In the genomic region with DNA sequence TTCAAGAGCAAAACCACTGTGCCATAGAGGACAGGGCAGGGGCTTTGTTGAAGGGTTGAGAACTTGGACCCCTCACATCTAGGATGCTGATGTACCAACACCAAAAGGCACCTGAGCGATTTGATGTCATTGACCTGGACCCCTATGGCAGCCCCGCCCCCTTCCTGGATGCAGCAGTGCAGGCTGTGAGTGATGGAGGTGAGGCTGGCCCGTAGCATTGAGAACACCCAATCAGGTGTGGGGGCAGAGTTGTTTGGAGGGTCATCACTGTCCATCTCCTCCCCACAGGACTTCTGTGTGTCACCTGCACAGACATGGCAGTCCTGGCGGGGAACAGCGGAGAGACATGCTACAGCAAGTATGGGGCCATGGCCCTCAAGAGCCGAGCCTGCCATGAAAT, we compare ENCODE assay signal across 19 mouse cellular contexts. TPM values are rescaled to one million over a fixed set of nuclear protein-coding genes. Genes with fewer than 3 reads are reported as not detected.
DNase-seq lines count a peak whose midpoint lies in the region; ATAC-seq lines count a peak whose summit lies in the region.
"Had no signal": no experiment of that assay in that cellular context is flagged by ENCODE, and none has a peak within 500 bp of the region (broad histone marks: within the 10 kb centered on the region; RNA-seq: fewer than 3 reads in every experiment).

No protein-coding gene starts in this region.

- H3K4me2 ChIP-seq in heart, embryonic 12.5 days: no peak overlapping the region

- H3K27me3 ChIP-seq in heart, embryonic 12.5 days (replicated peaks): no peaks in the 10 kb centered on the region
- H3K27me3 ChIP-seq: CH12.LX, Patski had no signal

- no peak overlapping the region for H3K27ac ChIP-seq in heart, embryonic 12.5 days (ENCODE audit: poor library complexity, severe bottlenecking)

- no peak overlapping the region for H3K4me3 ChIP-seq in heart, embryonic 12.5 days

- peaks cover 19% of the 10 kb centered on the region for H3K4me1 ChIP-seq in heart, embryonic 12.5 days (replicated peaks)

- no peak for ATAC-seq in heart, embryonic 12.5 days (ENCODE audit: insufficient number of reproducible peaks, low FRiP score)
- ATAC-seq: activated CD4-positive, CD25-positive, alpha-beta regulatory T cell, adult 4 months; CD4-positive, CD25-positive, alpha-beta regulatory T cell, adult 4 months; Patski had no signal

- peaks cover 85% of the 10 kb centered on the region for H3K36me3 ChIP-seq in heart, embryonic 12.5 days

- WGBS in heart, embryonic 12.5 days: 86% methylated on average over 6 of the region's 6 CpGs

- no peak overlapping the region for H3K9ac ChIP-seq in heart, embryonic 12.5 days

- DNase-seq in gastrocnemius, postnatal 25 days: peak; percentile 10
- no peak for DNase-seq in gastrocnemius, adult 18-20 months (ENCODE audit: low spot score)
- peak; percentile 93 for DNase-seq in heart, adult 11 months
- DNase-seq: adrenal gland, adult 2 months; adrenal gland, adult 8-10 months; adrenal gland, postnatal 10 days; adrenal gland, postnatal 14 days; adrenal gland, postnatal 25 days; adrenal gland, postnatal 36 days; B cell, adult 2 months; cerebellum, adult 11 months; cerebellum, adult 11-12 months; cerebellum, adult 18-20 months had no signal

- H3K9me3 ChIP-seq in heart, embryonic 12.5 days (replicated peaks): no peaks in the 10 kb centered on the region
- H3K9me3 ChIP-seq: G1E had no signal

RNA-seq across cellular contexts. Expression of a gene that starts 6.1 kb away (rescaled TPM):
- 1 to 10 TPM; 1.3 to 2.0 TPM for total RNA-seq in gastrocnemius, postnatal 25 days (2021)
- total RNA-seq in gastrocnemius, adult 18-20 months (2021): 1 to 10 TPM in 1 of 2 experiments, under 1 TPM in 1; 0.73 to 1.6 TPM
- 18.1 and 19.7 TPM in 2 replicates for polyA plus RNA-seq in heart, embryonic 12.5 days (2016; fragmentation: Nextera tagmentation; extraction: Ambion mirVana)

RNA-seq across cellular contexts. Expression of a gene that starts 7.5 kb away (rescaled TPM):
- 10 to 100 TPM; 20.0 to 22.2 TPM for total RNA-seq in gastrocnemius, postnatal 25 days (2021)
- 10 to 100 TPM; 19.3 to 22.8 TPM for total RNA-seq in gastrocnemius, adult 18-20 months (2021)
- polyA plus RNA-seq in heart, embryonic 12.5 days (2016; fragmentation: Nextera tagmentation; extraction: Ambion mirVana): 20.9 and 21.3 TPM in 2 replicates

RNA-seq across cellular contexts. Expression of a gene that starts 9.0 kb away (rescaled TPM):
- 10 to 100 TPM; 36.7 to 40.2 TPM for total RNA-seq in gastrocnemius, postnatal 25 days (2021)
- total RNA-seq in gastrocnemius, adult 18-20 months (2021): 10 to 100 TPM; 47.0 to 51.4 TPM
- polyA plus RNA-seq in heart, embryonic 12.5 days (2016; fragmentation: Nextera tagmentation; extraction: Ambion mirVana): 46.2 and 49.5 TPM in 2 replicates

RNA-seq across cellular contexts. Expression of a gene that starts 27.7 kb away (rescaled TPM):
- under 1 TPM; 0.54 to 0.67 TPM for total RNA-seq in gastrocnemius, postnatal 25 days (2021)
- under 1 TPM; 0.34 to 0.45 TPM for total RNA-seq in gastrocnemius, adult 18-20 months (2021)
- polyA plus RNA-seq in heart, embryonic 12.5 days (2016; fragmentation: Nextera tagmentation; extraction: Ambion mirVana): 5.4 and 6.9 TPM in 2 replicates
- total RNA-seq: adrenal gland, postnatal 25 days had no signal

RNA-seq across cellular contexts. Expression of a gene that starts 32.5 kb away (rescaled TPM):
- 1 to 10 TPM; 5.9 to 7.1 TPM for total RNA-seq in gastrocnemius, postnatal 25 days (2021)
- total RNA-seq in gastrocnemius, adult 18-20 months (2021): 1 to 10 TPM; 4.7 to 8.3 TPM
- polyA plus RNA-seq in heart, embryonic 12.5 days (2016; fragmentation: Nextera tagmentation; extraction: Ambion mirVana): 63.4 and 68.1 TPM in 2 replicates
